In genomic region chr4:94803187-94803586, GRCm38 (mm10) we compare ENCODE assay signal across 10 mouse cellular contexts.
A peak's percentile ranks its signal among the peaks of the same experiment; 100 is the strongest.
DNase-seq lines count a peak whose midpoint lies in the region; ATAC-seq and TF ChIP-seq lines count a peak whose summit lies in the region.
"Had no signal": no experiment of that assay in that cellular context is flagged by ENCODE, and none has a peak within 500 bp of the region (broad histone marks: within the 10 kb centered on the region; RNA-seq: fewer than 3 reads in every experiment).

No protein-coding gene starts in this region.

- peak; percentile 77 for DNase-seq in lung, embryonic 14.5 days
- no peak for DNase-seq in lung, postnatal 25 days (ENCODE audit: low spot score)
- DNase-seq in fibroblast of lung, adult 2 months (ENCODE audit: low read depth): peak; percentile 44
- DNase-seq in left cerebral cortex, adult 8-10 months (ENCODE audit: low spot score in 2 of 2): no peak
- no peak for DNase-seq in hindbrain, embryonic 10.5 days (ENCODE audit: low spot score)
- DNase-seq: cerebellum, postnatal 36 days; thymus, adult 2 months had no signal

- no peak overlapping the region for H3K9ac ChIP-seq in lung, embryonic 14.5 days
- no peak overlapping the region for H3K9ac ChIP-seq in heart, embryonic 13.5 days
- H3K9ac ChIP-seq: neural tube, embryonic 12.5 days had no signal

- no peaks in the 10 kb centered on the region for H3K9me3 ChIP-seq in lung, embryonic 14.5 days (ENCODE audit: low read depth, low read length)
- no peaks in the 10 kb centered on the region for H3K9me3 ChIP-seq in heart, embryonic 13.5 days
- H3K9me3 ChIP-seq in hindbrain, embryonic 10.5 days: no peaks in the 10 kb centered on the region
- H3K9me3 ChIP-seq: neural tube, embryonic 12.5 days had no signal

- no peak overlapping the region for H3K27ac ChIP-seq in lung, embryonic 14.5 days (ENCODE audit: low read depth)
- peak overlapping the region; percentile 61; the same call in 1 of the 2 replicates for H3K27ac ChIP-seq in heart, embryonic 13.5 days (replicated peaks)
- no peak overlapping the region for H3K27ac ChIP-seq in hindbrain, embryonic 10.5 days
- H3K27ac ChIP-seq: neural tube, embryonic 12.5 days had no signal

- no peak overlapping the region for H3K4me2 ChIP-seq in lung, embryonic 14.5 days
- H3K4me2 ChIP-seq in heart, embryonic 13.5 days: no peak overlapping the region
- H3K4me2 ChIP-seq: neural tube, embryonic 12.5 days had no signal

- H3K4me1 ChIP-seq in lung, embryonic 14.5 days (ENCODE audit: insufficient read depth): no peaks in the 10 kb centered on the region
- H3K4me1 ChIP-seq in heart, embryonic 13.5 days: peaks cover 6% of the 10 kb centered on the region
- H3K4me1 ChIP-seq in hindbrain, embryonic 10.5 days (replicated peaks): no peaks in the 10 kb centered on the region
- H3K4me1 ChIP-seq: neural tube, embryonic 12.5 days had no signal

- TF ChIP-seq CTCF in lung, embryonic 14.5 days (IDR thresholded peaks at IDR 0.05; ENCODE audit: low read depth): no peak

- no peak overlapping the region for H3K4me3 ChIP-seq in lung, embryonic 14.5 days (ENCODE audit: low read depth, low read length)
- H3K4me3 ChIP-seq in heart, embryonic 13.5 days: no peak overlapping the region
- no peak overlapping the region for H3K4me3 ChIP-seq in hindbrain, embryonic 10.5 days
- H3K4me3 ChIP-seq: neural tube, embryonic 12.5 days had no signal

- WGBS in lung, embryonic 14.5 days: 42% methylated on average over 1 of the region's 1 CpGs
- 38% methylated on average over 1 of the region's 1 CpGs for WGBS in heart, embryonic 13.5 days
- 72% methylated on average over 1 of the region's 1 CpGs for WGBS in hindbrain, embryonic 10.5 days

- no peaks in the 10 kb centered on the region for H3K36me3 ChIP-seq in lung, embryonic 14.5 days (ENCODE audit: insufficient read depth)
- H3K36me3 ChIP-seq in heart, embryonic 13.5 days: peaks cover 35% of the 10 kb centered on the region
- no peaks in the 10 kb centered on the region for H3K36me3 ChIP-seq in hindbrain, embryonic 10.5 days
- H3K36me3 ChIP-seq: neural tube, embryonic 12.5 days had no signal

- no peaks in the 10 kb centered on the region for H3K27me3 ChIP-seq in lung, embryonic 14.5 days (ENCODE audit: insufficient read depth, low read length)
- no peaks in the 10 kb centered on the region for H3K27me3 ChIP-seq in heart, embryonic 13.5 days (replicated peaks)
- no peaks in the 10 kb centered on the region for H3K27me3 ChIP-seq in hindbrain, embryonic 10.5 days (ENCODE audit: insufficient read depth, poor library complexity, severe bottlenecking)
- H3K27me3 ChIP-seq: neural tube, embryonic 12.5 days had no signal

- peak; percentile 70; the same call in 1 of the 2 replicates for ATAC-seq in lung, embryonic 14.5 days (ENCODE audit: insufficient read depth)
- ATAC-seq in heart, embryonic 13.5 days (ENCODE audit: extremely low read depth, insufficient number of reproducible peaks, low FRiP score, low TSS enrichment): no peak
- peak; percentile 97 for ATAC-seq in megakaryocyte-erythroid progenitor cell, adult 5-6 weeks (replicated peaks; ENCODE audit: low FRiP score, low TSS enrichment, poor library complexity, severe bottlenecking)

Comparison
In these comparisons a context has a peak if more than half of its experiments do, and no peak if none do; other contexts are left out.
1. DNase-seq: peak in lung, embryonic 14.5 days (single experiment) and fibroblast of lung, adult 2 months (single experiment); none in lung, postnatal 25 days (single experiment), left cerebral cortex, adult 8-10 months (0 of 2) and hindbrain, embryonic 10.5 days (single experiment).